Comparison of ENCODE assay signal across 23 mouse cellular contexts in the genomic region with DNA sequence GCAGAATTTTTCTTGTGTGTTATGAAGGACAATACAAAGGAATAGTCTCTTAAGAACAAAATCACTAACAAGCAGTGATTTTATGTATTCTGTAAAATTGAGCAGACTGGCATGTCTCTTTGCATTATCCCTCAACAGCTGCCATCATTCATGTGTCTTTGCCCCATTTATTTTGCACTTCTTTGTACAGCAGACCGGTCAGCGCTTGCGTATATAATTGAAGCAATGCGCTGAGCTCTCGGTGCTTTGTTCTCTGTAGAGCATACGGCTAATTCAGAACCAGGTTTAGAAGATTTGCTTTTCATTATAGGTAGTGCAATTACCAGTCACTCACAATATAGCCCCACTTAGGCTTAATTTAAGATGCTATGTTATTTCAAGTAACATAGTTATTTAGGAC.
A peak's percentile ranks its signal among the peaks of the same experiment; 100 is the strongest.
DNase-seq lines count a peak whose midpoint lies in the region; ATAC-seq lines count a peak whose summit lies in the region.
"Had no signal": no experiment of that assay in that cellular context is flagged by ENCODE, and none has a peak within 500 bp of the region (broad histone marks: within the 10 kb centered on the region; RNA-seq: fewer than 3 reads in every experiment).

No protein-coding gene starts in this region.

- peak; percentile 37 for DNase-seq in embryo, embryonic 11 days
- DNase-seq in embryo, embryonic 10 days (ENCODE audit: low spot score) = no peak
- no peak for DNase-seq in neural tube, embryonic 11.5 days (ENCODE audit: low spot score)
- DNase-seq in neural tube, embryonic 10.5 days (ENCODE audit: extremely low spot score, low spot score) = no peak
- peak; percentile 60 for DNase-seq in retina, embryonic 14.5 days (ENCODE audit: low spot score)
- no peak for DNase-seq in Muller cell, postnatal 12 days (ENCODE audit: inconsistent ontology term)
- no peak for DNase-seq in cerebellum, postnatal 4 days (ENCODE audit: low spot score in 2 of 2)
- DNase-seq: adrenal gland, postnatal 36 days; cerebellum, adult 18-20 months; cerebellum, postnatal 25 days; liver, embryonic 13.5 days; lung, embryonic 14.5 days; lung, postnatal 36 days; right cerebral cortex, postnatal 4 days had no signal

- no peaks in the 10 kb centered on the region for H3K36me3 ChIP-seq in neural tube, embryonic 11.5 days (ENCODE audit: control insufficient read depth, insufficient read depth, low read length)
- no peaks in the 10 kb centered on the region for H3K36me3 ChIP-seq in forebrain, embryonic 15.5 days
- H3K36me3 ChIP-seq: embryonic facial prominence, embryonic 15.5 days; G1E; heart, embryonic 10.5 days; kidney, embryonic 15.5 days; limb, embryonic 13.5 days; liver, embryonic 13.5 days had no signal

- 52% methylated on average over 6 of the region's 6 CpGs for WGBS in neural tube, embryonic 11.5 days
- 10% methylated on average over 6 of the region's 6 CpGs for WGBS in forebrain, embryonic 15.5 days

- H3K4me1 ChIP-seq in neural tube, embryonic 11.5 days (ENCODE audit: control insufficient read depth, insufficient read depth, low read length) = no peaks in the 10 kb centered on the region
- H3K4me1 ChIP-seq in forebrain, embryonic 15.5 days = peaks cover 6% of the 10 kb centered on the region; the same call in 1 of the 2 replicates
- H3K4me1 ChIP-seq: embryonic facial prominence, embryonic 15.5 days; heart, embryonic 10.5 days; kidney, embryonic 15.5 days; limb, embryonic 13.5 days; liver, embryonic 13.5 days had no signal

- no peak overlapping the region for H3K9ac ChIP-seq in neural tube, embryonic 11.5 days (ENCODE audit: low read length)
- H3K9ac ChIP-seq in forebrain, embryonic 15.5 days (replicated peaks) = no peak overlapping the region
- H3K9ac ChIP-seq: embryonic facial prominence, embryonic 15.5 days; hindbrain, embryonic 14.5 days; kidney, embryonic 15.5 days; limb, embryonic 13.5 days; liver, embryonic 13.5 days; lung, embryonic 14.5 days had no signal

- H3K27ac ChIP-seq in neural tube, embryonic 11.5 days (ENCODE audit: low read depth, low read length) = no peak overlapping the region
- no peak overlapping the region for H3K27ac ChIP-seq in forebrain, embryonic 15.5 days (replicated peaks)
- H3K27ac ChIP-seq: embryonic facial prominence, embryonic 15.5 days; heart, embryonic 10.5 days; hindbrain, embryonic 14.5 days; kidney, embryonic 15.5 days; limb, embryonic 13.5 days; liver, embryonic 13.5 days; stomach, postnatal 0 days had no signal

- peak; percentile 69; the same call in 1 of the 2 replicates for ATAC-seq in neural tube, embryonic 11.5 days (ENCODE audit: insufficient read depth, low FRiP score, low TSS enrichment)
- ATAC-seq in forebrain, embryonic 15.5 days (replicated peaks) = peak; percentile 64; the same call in 1 of the 2 replicates
- ATAC-seq: intestine, embryonic 16.5 days had no signal

- H3K9me3 ChIP-seq in neural tube, embryonic 11.5 days (ENCODE audit: control insufficient read depth, low read length) = no peaks in the 10 kb centered on the region
- no peaks in the 10 kb centered on the region for H3K9me3 ChIP-seq in forebrain, embryonic 15.5 days
- H3K9me3 ChIP-seq: embryonic facial prominence, embryonic 15.5 days; G1E; heart, embryonic 10.5 days; kidney, embryonic 15.5 days; limb, embryonic 13.5 days; liver, embryonic 13.5 days had no signal

- no peak overlapping the region for H3K4me2 ChIP-seq in neural tube, embryonic 11.5 days (ENCODE audit: low read depth)
- H3K4me2 ChIP-seq in forebrain, embryonic 15.5 days (replicated peaks) = no peak overlapping the region
- H3K4me2 ChIP-seq: embryonic facial prominence, embryonic 15.5 days; hindbrain, embryonic 14.5 days; kidney, embryonic 15.5 days; limb, embryonic 13.5 days; liver, embryonic 13.5 days; lung, embryonic 14.5 days had no signal

- no peak overlapping the region for H3K4me3 ChIP-seq in neural tube, embryonic 11.5 days (ENCODE audit: low read depth, low read length)
- H3K4me3 ChIP-seq in forebrain, embryonic 15.5 days = no peak overlapping the region
- H3K4me3 ChIP-seq: embryonic facial prominence, embryonic 15.5 days; heart, embryonic 10.5 days; kidney, embryonic 15.5 days; limb, embryonic 13.5 days; liver, embryonic 13.5 days had no signal

- H3K27me3 ChIP-seq in neural tube, embryonic 11.5 days (ENCODE audit: control insufficient read depth, insufficient read depth, low read length) = no peaks in the 10 kb centered on the region
- no peaks in the 10 kb centered on the region for H3K27me3 ChIP-seq in forebrain, embryonic 15.5 days
- H3K27me3 ChIP-seq: embryonic facial prominence, embryonic 15.5 days; kidney, embryonic 15.5 days; limb, embryonic 13.5 days; liver, embryonic 13.5 days had no signal

Comparison
In these comparisons a context has a peak if more than half of its experiments do, and no peak if none do; other contexts are left out.
1. DNase-seq: peak in embryo, embryonic 11 days (single experiment) and retina, embryonic 14.5 days (single experiment); none in embryo, embryonic 10 days (single experiment), neural tube, embryonic 11.5 days (single experiment), neural tube, embryonic 10.5 days (single experiment), Muller cell, postnatal 12 days (single experiment) and cerebellum, postnatal 4 days (0 of 2).